Mouse (Mus musculus) lung, adult 2 months (tissue): ENCODE data around the gene Nkapl.

ENCODE experiments used
- CTCF ChIP-seq: fragments of 200-500 bp; IDR thresholded peaks from 2 replicates; pipeline ENCODE4 v1.5.1; 2011; ENCODE audit warnings: mild to moderate bottlenecking, low read length, control low read depth; ENCODE audit not compliant: insufficient read depth
- POLR2A ChIP-seq: fragments of 200-500 bp; IDR thresholded peaks from 2 replicates; pipeline ENCODE4 v1.6.1; 2011; ENCODE audit warnings: low read depth, mild to moderate bottlenecking, control low read depth, low read length, borderline replicate concordance; ENCODE audit errors: extremely low read depth

DNA sequence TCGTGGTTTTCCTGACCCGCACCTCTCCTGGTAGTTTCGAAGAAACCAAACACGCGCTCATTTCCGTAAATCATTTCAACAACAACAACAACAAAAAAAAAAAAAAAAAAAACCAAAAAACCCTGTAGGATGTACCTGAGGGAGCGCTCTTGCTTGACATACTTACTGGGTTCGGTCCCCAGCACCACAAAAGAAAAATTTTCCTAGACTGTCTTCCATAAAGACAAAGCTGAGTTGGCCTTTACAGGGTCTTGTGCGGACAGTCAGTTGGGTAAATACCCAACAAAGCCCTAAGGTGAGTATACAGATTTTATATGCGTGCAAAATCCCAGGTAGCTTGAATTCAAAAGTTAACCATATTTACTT lies 27.1 kb downstream of the Nkapl start:
- no peak for TF ChIP-seq CTCF
- TF ChIP-seq POLR2A, result no peak
